ENCODE assay signal across 9 mouse cellular contexts in genomic region chr11:107375816-107376215, GRCm38 (mm10).
DNase-seq lines count a peak whose midpoint lies in the region; ATAC-seq lines count a peak whose summit lies in the region.
"Had no signal": no experiment of that assay in that cellular context is flagged by ENCODE, and none has a peak within 500 bp of the region (broad histone marks: within the 10 kb centered on the region; RNA-seq: fewer than 3 reads in every experiment).

No protein-coding gene starts in this region.

- no peaks in the 10 kb centered on the region for H3K36me3 ChIP-seq in hindbrain, embryonic 15.5 days
- H3K36me3 ChIP-seq in hindbrain, embryonic 10.5 days = no peaks in the 10 kb centered on the region
- no peaks in the 10 kb centered on the region for H3K36me3 ChIP-seq in lung, embryonic 15.5 days
- H3K36me3 ChIP-seq in limb, embryonic 15.5 days = no peaks in the 10 kb centered on the region

- H3K9me3 ChIP-seq in hindbrain, embryonic 15.5 days = no peaks in the 10 kb centered on the region
- peaks cover 6% of the 10 kb centered on the region for H3K9me3 ChIP-seq in hindbrain, embryonic 10.5 days
- no peaks in the 10 kb centered on the region for H3K9me3 ChIP-seq in lung, embryonic 15.5 days
- no peaks in the 10 kb centered on the region for H3K9me3 ChIP-seq in limb, embryonic 15.5 days

- no peak overlapping the region for H3K9ac ChIP-seq in hindbrain, embryonic 15.5 days
- no peak overlapping the region for H3K9ac ChIP-seq in lung, embryonic 15.5 days
- H3K9ac ChIP-seq in limb, embryonic 15.5 days = no peak overlapping the region

- no peak overlapping the region for H3K4me3 ChIP-seq in hindbrain, embryonic 15.5 days
- no peak overlapping the region for H3K4me3 ChIP-seq in hindbrain, embryonic 10.5 days
- no peak overlapping the region for H3K4me3 ChIP-seq in lung, embryonic 15.5 days
- no peak overlapping the region for H3K4me3 ChIP-seq in brown adipose tissue, adult 24 weeks (ENCODE audit: insufficient read depth, low read depth, low read length)
- H3K4me3 ChIP-seq in limb, embryonic 15.5 days = no peak overlapping the region

- H3K27me3 ChIP-seq in hindbrain, embryonic 15.5 days = no peaks in the 10 kb centered on the region
- H3K27me3 ChIP-seq in hindbrain, embryonic 10.5 days (ENCODE audit: insufficient read depth, poor library complexity, severe bottlenecking) = no peaks in the 10 kb centered on the region
- H3K27me3 ChIP-seq in lung, embryonic 15.5 days = no peaks in the 10 kb centered on the region
- H3K27me3 ChIP-seq in limb, embryonic 15.5 days = no peaks in the 10 kb centered on the region

- H3K4me1 ChIP-seq in hindbrain, embryonic 15.5 days (replicated peaks) = peaks cover 15% of the 10 kb centered on the region
- peaks cover 17% of the 10 kb centered on the region for H3K4me1 ChIP-seq in hindbrain, embryonic 10.5 days (replicated peaks)
- peaks cover 29% of the 10 kb centered on the region for H3K4me1 ChIP-seq in lung, embryonic 15.5 days
- H3K4me1 ChIP-seq in brown adipose tissue, adult 24 weeks (ENCODE audit: control insufficient read depth, insufficient read depth, insufficient read length, low read length) = peaks cover 32% of the 10 kb centered on the region
- peaks cover 15% of the 10 kb centered on the region for H3K4me1 ChIP-seq in limb, embryonic 15.5 days

- no peak for ATAC-seq in hindbrain, embryonic 15.5 days (ENCODE audit: low FRiP score, low read depth)
- ATAC-seq in lung, embryonic 15.5 days (ENCODE audit: borderline replicate concordance, extremely low read depth, low FRiP score, low TSS enrichment) = no peak
- no peak for ATAC-seq in limb, embryonic 15.5 days (ENCODE audit: insufficient number of reproducible peaks, low FRiP score, low TSS enrichment, low read depth)
- ATAC-seq: midbrain, embryonic 16.5 days had no signal

- 0 out of 2 replicates have a peak overlapping the region, but pooled peaks have one; percentile 22 for H3K27ac ChIP-seq in hindbrain, embryonic 15.5 days (replicated peaks)
- H3K27ac ChIP-seq in hindbrain, embryonic 10.5 days = no peak overlapping the region
- H3K27ac ChIP-seq in lung, embryonic 15.5 days = 0 out of 2 replicates have a peak overlapping the region, but pooled peaks have one; percentile 21
- H3K27ac ChIP-seq in brown adipose tissue, adult 24 weeks (replicated peaks; ENCODE audit: low read depth, low read length) = peak overlapping the region; percentile 78
- H3K27ac ChIP-seq in limb, embryonic 15.5 days = peak overlapping the region; percentile 74

- 85% methylated on average over 11 of the region's 11 CpGs for WGBS in hindbrain, embryonic 15.5 days
- WGBS in hindbrain, embryonic 10.5 days = 92% methylated on average over 11 of the region's 11 CpGs
- WGBS in lung, embryonic 15.5 days = 72% methylated on average over 11 of the region's 11 CpGs
- 61% methylated on average over 11 of the region's 11 CpGs for WGBS in limb, embryonic 15.5 days

- DNase-seq in hindbrain, embryonic 10.5 days (ENCODE audit: low spot score) = no peak
- no peak for DNase-seq in lung, postnatal 10 days
- DNase-seq in thymus, postnatal 10 days (ENCODE audit: low spot score in 2 of 2) = no peak
- DNase-seq: liver had no signal

- H3K4me2 ChIP-seq in hindbrain, embryonic 15.5 days = no peak overlapping the region
- no peak overlapping the region for H3K4me2 ChIP-seq in lung, embryonic 15.5 days
- peak overlapping the region; percentile 25; the same call in 1 of the 2 replicates for H3K4me2 ChIP-seq in limb, embryonic 15.5 days
